Mouse (Mus musculus): ENCODE measurements around the gene Dab1. TPM values are rescaled to one million over a fixed set of nuclear protein-coding genes. Genes with fewer than 3 reads are reported as not detected.

Gene Dab1
- polyA plus RNA-seq (2016; fragmentation: Nextera tagmentation; extraction: Ambion mirVana): 41.3 and 48.7 TPM in 2 replicates

- H3K27me3 ChIP-seq (replicated peaks): peaks cover 40% of the 10 kb centered on the region
These were observed at the start of gene Dab1 for GRCm38 (mm10) chr4:103619321-103619945. Gene Dab1 (plus strand): TSS chr4:103619359.

GRCm38 (mm10) chr4:103571721-103572352, 47.3 kb upstream of the Dab1 start:
- WGBS: 58% methylated on average over 4 of the region's 4 CpGs
- no peak overlapping the region for H3K9ac ChIP-seq
- no peak overlapping the region for H3K4me3 ChIP-seq
- H3K4me2 ChIP-seq (replicated peaks): no peak overlapping the region
- no peak for ATAC-seq (ENCODE audit: low FRiP score, low read depth)
- H3K36me3 ChIP-seq: no peaks in the 10 kb centered on the region
- no peak overlapping the region for H3K27ac ChIP-seq
- H3K9me3 ChIP-seq: no peaks in the 10 kb centered on the region
- no peaks in the 10 kb centered on the region for H3K4me1 ChIP-seq
- no peaks in the 10 kb centered on the region for H3K27me3 ChIP-seq (replicated peaks)

More at GRCm38 (mm10) chr4:103619321-103619945, at the start of gene Dab1:
- H3K4me1 ChIP-seq: 0 out of 2 replicates have a peak, but pooled peaks cover 17% of the 10 kb centered on the region
- H3K4me2 ChIP-seq (replicated peaks): peak within 1 kb of the TSS; percentile 66
- H3K36me3 ChIP-seq: no peaks in the 10 kb centered on the region
- no peak within 1 kb of the TSS for H3K27ac ChIP-seq
- no peaks in the 10 kb centered on the region for H3K9me3 ChIP-seq
- peak; percentile 48; the same call in 1 of the 2 replicates for ATAC-seq (ENCODE audit: low FRiP score, low read depth)
- WGBS: under 1% methylated on average over 41 of the region's 41 CpGs
- peak within 1 kb of the TSS; percentile 26; the same call in 1 of the 2 replicates for H3K9ac ChIP-seq
- peak within 1 kb of the TSS; percentile 40 for H3K4me3 ChIP-seq

- H3K9ac ChIP-seq: no peak overlapping the region
- H3K4me3 ChIP-seq: no peak overlapping the region
- no peak overlapping the region for H3K27ac ChIP-seq
- H3K4me2 ChIP-seq (replicated peaks): no peak overlapping the region
- 92% methylated on average over 2 of the region's 2 CpGs for WGBS
- H3K9me3 ChIP-seq: no peaks in the 10 kb centered on the region
- no peaks in the 10 kb centered on the region for H3K36me3 ChIP-seq
- ATAC-seq (ENCODE audit: low FRiP score, low read depth): no peak
- H3K4me1 ChIP-seq: no peaks in the 10 kb centered on the region
- no peaks in the 10 kb centered on the region for H3K27me3 ChIP-seq (replicated peaks)
These were observed 43.6 kb upstream of the Dab1 start for GRCm38 (mm10) chr4:103575556-103575955.

GRCm38 (mm10) chr4:103576305-103576704, 42.9 kb upstream of the Dab1 start:
- H3K27me3 ChIP-seq (replicated peaks): no peaks in the 10 kb centered on the region
- WGBS: 90% methylated on average over 6 of the region's 6 CpGs
- no peak for ATAC-seq (ENCODE audit: low FRiP score, low read depth)

GRCm38 (mm10) chr4:103577111-103577815, 41.9 kb upstream of the Dab1 start:
- ATAC-seq (ENCODE audit: low FRiP score, low read depth): no peak
- no peak overlapping the region for H3K9ac ChIP-seq
- no peaks in the 10 kb centered on the region for H3K27me3 ChIP-seq (replicated peaks)
- H3K4me1 ChIP-seq: no peaks in the 10 kb centered on the region
- 87% methylated on average over 4 of the region's 4 CpGs for WGBS
- H3K4me2 ChIP-seq (replicated peaks): no peak overlapping the region
- no peak overlapping the region for H3K4me3 ChIP-seq
- H3K36me3 ChIP-seq: no peaks in the 10 kb centered on the region
- H3K9me3 ChIP-seq: no peaks in the 10 kb centered on the region
- H3K27ac ChIP-seq: no peak overlapping the region

More at GRCm38 (mm10) chr4:103576305-103576704, 42.9 kb upstream of the Dab1 start:
- no peaks in the 10 kb centered on the region for H3K36me3 ChIP-seq
- no peak overlapping the region for H3K4me2 ChIP-seq (replicated peaks)
- no peaks in the 10 kb centered on the region for H3K9me3 ChIP-seq
- no peak overlapping the region for H3K9ac ChIP-seq
- no peaks in the 10 kb centered on the region for H3K4me1 ChIP-seq
- H3K4me3 ChIP-seq: no peak overlapping the region
- no peak overlapping the region for H3K27ac ChIP-seq

- no peaks in the 10 kb centered on the region for H3K4me1 ChIP-seq
- no peak overlapping the region for H3K27ac ChIP-seq
- no peaks in the 10 kb centered on the region for H3K36me3 ChIP-seq
- no peaks in the 10 kb centered on the region for H3K9me3 ChIP-seq
- no peak overlapping the region for H3K4me3 ChIP-seq
- ATAC-seq (ENCODE audit: low FRiP score, low read depth): no peak
- no peak overlapping the region for H3K4me2 ChIP-seq (replicated peaks)
- H3K9ac ChIP-seq: no peak overlapping the region
- WGBS: 87% methylated on average over 7 of the region's 7 CpGs
- no peaks in the 10 kb centered on the region for H3K27me3 ChIP-seq (replicated peaks)
These were observed 41.3 kb upstream of the Dab1 start for GRCm38 (mm10) chr4:103577821-103578220.

GRCm38 (mm10) chr4:103580021-103580420, 39.1 kb upstream of the Dab1 start:
- H3K4me2 ChIP-seq (replicated peaks): no peak overlapping the region
- WGBS: 90% methylated on average over 9 of the region's 9 CpGs
- H3K9ac ChIP-seq: no peak overlapping the region
- H3K4me3 ChIP-seq: no peak overlapping the region
- no peaks in the 10 kb centered on the region for H3K27me3 ChIP-seq (replicated peaks)
- no peaks in the 10 kb centered on the region for H3K4me1 ChIP-seq
- H3K27ac ChIP-seq: no peak overlapping the region
- H3K9me3 ChIP-seq: no peaks in the 10 kb centered on the region
- ATAC-seq (ENCODE audit: low FRiP score, low read depth): no peak
- H3K36me3 ChIP-seq: no peaks in the 10 kb centered on the region

GRCm38 (mm10) chr4:103615011-103615410, 4.1 kb upstream of the Dab1 start:
- H3K4me2 ChIP-seq (replicated peaks): no peak overlapping the region
- H3K36me3 ChIP-seq: no peaks in the 10 kb centered on the region
- H3K4me1 ChIP-seq: 0 out of 2 replicates have a peak, but pooled peaks cover 7% of the 10 kb centered on the region
- no peak overlapping the region for H3K27ac ChIP-seq
- ATAC-seq (ENCODE audit: low FRiP score, low read depth): no peak
- no peak overlapping the region for H3K9ac ChIP-seq
- 84% methylated on average over 3 of the region's 3 CpGs for WGBS
- H3K9me3 ChIP-seq: no peaks in the 10 kb centered on the region
- H3K4me3 ChIP-seq: no peak overlapping the region
- H3K27me3 ChIP-seq (replicated peaks): peaks cover 22% of the 10 kb centered on the region

GRCm38 (mm10) chr4:103619946-103620371, 800 bp downstream of the Dab1 start:
- Histone ChIP-seq H3K9ac (peak overlapping the region; percentile 26; the same call in 1 of the 2 replicates), H3K4me1 (0 out of 2 replicates have a peak, but pooled peaks cover 17% of the 10 kb centered on the region), H3K27me3 (replicated peaks) (peaks cover 40% of the 10 kb centered on the region), H3K4me2 (replicated peaks) (peak overlapping the region; percentile 66), H3K9me3 (no peaks in the 10 kb centered on the region), H3K4me3 (peak overlapping the region; percentile 40), H3K27ac (no peak overlapping the region), H3K36me3 (no peaks in the 10 kb centered on the region)
- WGBS: under 1% methylated on average over 28 of the region's 28 CpGs
- no peak for ATAC-seq (ENCODE audit: low FRiP score, low read depth)

- ATAC-seq (ENCODE audit: low FRiP score, low read depth): no peak
- Histone ChIP-seq H3K27me3 (replicated peaks) (peaks cover 40% of the 10 kb centered on the region), H3K9me3 (no peaks in the 10 kb centered on the region), H3K4me1 (0 out of 2 replicates have a peak, but pooled peaks cover 17% of the 10 kb centered on the region), H3K4me2 (replicated peaks) (peak overlapping the region; percentile 66), H3K9ac (no peak overlapping the region), H3K36me3 (no peaks in the 10 kb centered on the region), H3K27ac (no peak overlapping the region), H3K4me3 (no peak overlapping the region)
- WGBS: 13% methylated on average over 18 of the region's 18 CpGs
These were observed 1.5 kb downstream of the Dab1 start for GRCm38 (mm10) chr4:103620590-103621155.

GRCm38 (mm10) chr4:103621586-103621985, 2.4 kb downstream of the Dab1 start:
- H3K4me1 ChIP-seq: 0 out of 2 replicates have a peak, but pooled peaks cover 17% of the 10 kb centered on the region
- no peak overlapping the region for H3K9ac ChIP-seq
- peaks cover 40% of the 10 kb centered on the region for H3K27me3 ChIP-seq (replicated peaks)
- ATAC-seq (ENCODE audit: low FRiP score, low read depth): no peak
- peak overlapping the region; percentile 66 for H3K4me2 ChIP-seq (replicated peaks)
- 4% methylated on average over 5 of the region's 5 CpGs for WGBS
- H3K4me3 ChIP-seq: no peak overlapping the region
- H3K9me3 ChIP-seq: no peaks in the 10 kb centered on the region
- no peaks in the 10 kb centered on the region for H3K36me3 ChIP-seq
- H3K27ac ChIP-seq: no peak overlapping the region

- Histone ChIP-seq H3K27me3 (replicated peaks) (no peaks in the 10 kb centered on the region), H3K4me1 (no peaks in the 10 kb centered on the region), H3K36me3 (no peaks in the 10 kb centered on the region), H3K4me3 (no peak overlapping the region), H3K9me3 (no peaks in the 10 kb centered on the region), H3K4me2 (replicated peaks) (no peak overlapping the region), H3K27ac (no peak overlapping the region), H3K9ac (no peak overlapping the region)
- WGBS: 77% methylated on average over 4 of the region's 4 CpGs
- ATAC-seq (ENCODE audit: low FRiP score, low read depth): no peak
These were observed 11.0 kb downstream of the Dab1 start for GRCm38 (mm10) chr4:103630177-103630576.

Data from neural tube, embryonic 12.5 days (tissue).